Mouse (Mus musculus): ENCODE measurements around the gene Ccl4. TPM values are rescaled to one million over a fixed set of nuclear protein-coding genes. Genes with fewer than 3 reads are reported as not detected.

Gene Ccl4
- polyA plus RNA-seq (2012; rRNA removed) = 1.7 and 3.3 TPM in 2 replicates

DNA sequence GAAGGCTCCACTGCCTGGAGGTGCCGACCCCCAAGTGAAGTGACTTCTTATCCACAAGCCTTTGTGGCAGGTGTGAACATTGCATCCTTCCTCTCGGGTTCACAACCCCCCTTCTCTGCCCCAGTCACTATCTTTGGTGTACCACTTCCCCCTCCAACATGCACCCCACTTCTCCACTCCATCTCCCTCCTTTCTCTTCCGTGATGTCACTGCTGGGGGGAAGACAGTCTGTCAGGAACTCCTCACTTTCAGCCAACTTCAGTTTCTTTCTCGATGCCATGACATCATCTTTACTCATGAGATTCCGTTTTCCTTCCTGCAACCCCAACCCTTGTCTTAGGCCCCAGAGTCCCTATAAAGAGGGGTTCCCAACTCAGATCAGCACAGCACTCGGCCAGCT, at the start of gene Ccl4:
TSS of gene Ccl4 (plus strand) at position 381 of the 400 bp plus-strand sequence.

DNA sequence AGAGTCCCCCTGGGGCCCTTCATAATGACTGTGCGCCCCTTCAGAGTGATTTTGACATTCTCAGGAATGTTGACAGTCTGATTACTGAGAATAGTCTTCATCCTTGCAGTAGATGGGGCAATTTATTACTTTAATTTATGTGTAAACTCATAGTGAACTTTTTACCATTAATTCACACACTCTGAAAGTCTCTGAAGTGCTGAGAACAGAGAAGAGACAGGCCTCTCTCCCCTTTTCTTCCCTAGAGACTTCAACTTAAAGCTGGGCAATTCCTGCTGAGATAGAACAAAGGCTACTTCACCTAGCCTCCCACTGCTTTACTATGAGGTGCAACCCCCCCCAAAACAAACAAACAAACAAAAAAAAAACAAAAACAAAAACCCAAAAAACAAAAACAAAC, 16.9 kb upstream of the Ccl4 start, which contains the start of gene Rpl9-ps1:
TSS of gene Rpl9-ps1 (minus strand) at position 101 of the 400 bp plus-strand sequence.

DNA sequence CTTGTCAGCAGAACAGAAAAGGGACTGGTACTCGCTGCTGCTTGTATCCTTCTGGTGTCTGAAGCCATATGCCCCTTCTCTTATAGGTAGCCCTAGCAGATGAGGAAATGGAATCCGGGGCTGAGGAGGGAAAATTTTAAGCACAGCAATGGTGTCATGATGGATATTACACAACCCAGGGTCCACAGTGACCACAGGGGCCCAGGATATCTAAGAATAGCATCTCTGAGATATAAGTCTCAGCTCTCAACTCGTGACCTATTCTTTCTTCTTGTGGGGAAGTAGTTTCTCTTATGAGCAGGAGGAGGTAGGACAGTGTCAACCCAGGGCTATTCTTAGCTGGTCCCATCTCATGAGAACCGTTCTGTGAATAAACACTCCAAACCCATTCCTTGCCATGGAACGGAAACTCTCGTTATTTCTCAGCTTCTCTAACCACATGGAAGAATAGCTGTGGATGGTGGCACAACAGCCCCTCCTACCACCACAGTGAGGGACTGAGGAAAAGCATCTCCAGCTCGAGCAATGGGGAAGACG, 13.0 kb upstream of the Ccl4 start, which contains the start of gene Ccl3:
TSS of gene Ccl3 (minus strand) at position 51 of the 537 bp plus-strand sequence.

DNA sequence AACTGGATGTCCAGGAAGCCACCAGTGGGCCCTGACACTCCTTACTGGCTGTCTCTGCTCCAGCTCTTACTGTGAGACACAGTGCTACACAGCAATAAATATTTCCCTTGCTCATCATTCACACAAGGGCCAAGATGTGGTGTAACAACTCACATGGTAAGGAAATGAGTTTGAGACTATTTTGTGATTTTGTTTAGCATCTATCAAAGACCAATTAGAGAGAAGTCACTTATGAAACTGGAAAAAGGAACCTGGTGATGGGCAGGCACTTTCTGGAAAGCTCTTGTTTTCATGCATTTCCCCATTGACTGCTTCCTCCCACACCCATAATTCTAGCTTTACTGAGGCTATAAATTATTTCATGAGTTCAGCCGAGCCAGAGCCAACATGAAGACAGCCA, 41.3 kb downstream of the Ccl4 start, which contains the start of gene Wfdc17:
TSS of gene Wfdc17 (plus strand) at position 287 of the 400 bp plus-strand sequence.

DNA sequence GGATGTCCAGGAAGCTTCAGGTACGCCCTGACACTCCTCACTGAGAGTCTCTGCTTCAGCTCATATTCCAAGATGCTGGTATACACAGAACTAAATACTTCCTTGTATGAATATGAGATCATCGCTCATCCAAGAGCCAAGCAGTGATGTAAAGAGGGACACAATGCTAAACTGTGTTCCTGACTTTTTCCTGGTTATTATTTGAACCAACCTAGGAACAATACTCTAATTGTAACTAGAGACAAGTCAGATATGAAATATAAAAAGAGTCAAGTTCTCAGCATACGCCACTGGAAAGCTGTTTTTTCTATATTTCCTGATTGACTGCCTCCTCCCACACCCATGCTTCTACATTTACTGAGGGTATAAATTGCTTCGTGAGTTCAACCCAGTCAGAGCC, 46.3 kb downstream of the Ccl4 start, which contains the start of gene Wfdc18:
TSS of gene Wfdc18 (plus strand) at position 301 of the 400 bp plus-strand sequence.

Other genes starting within 250 kb of the Ccl4 start
- gene Gas2l2, start 233.1 kb upstream of the Ccl4 start, polyA plus RNA-seq (2012; rRNA removed) = 3.4 and 3.5 TPM in 2 replicates
- 0.41 and 0.51 TPM in 2 replicates for gene 1700020L24Rik, start 224.9 kb upstream of the Ccl4 start, polyA plus RNA-seq (2012; rRNA removed)
- 8.9 and 11.6 TPM in 2 replicates for gene Mmp28, start 199.5 kb upstream of the Ccl4 start, polyA plus RNA-seq (2012; rRNA removed)
- gene Taf15, start 189.5 kb upstream of the Ccl4 start, polyA plus RNA-seq (2012; rRNA removed) = 2.2 and 2.3 TPM in 2 replicates
- gene Heatr9, start 140.4 kb upstream of the Ccl4 start, polyA plus RNA-seq (2012; rRNA removed) = not detected in 2 replicates
- 16.5 and 41.1 TPM in 2 replicates for gene Ccl5, start 132.1 kb upstream of the Ccl4 start, polyA plus RNA-seq (2012; rRNA removed)
- 0.57 and 1.0 TPM in 2 replicates for gene Ccl9, start 83.9 kb upstream of the Ccl4 start, polyA plus RNA-seq (2012; rRNA removed)
- gene Ccl6, start 69.5 kb upstream of the Ccl4 start, polyA plus RNA-seq (2012; rRNA removed) = 4.4 and 6.0 TPM in 2 replicates
- gene Rpl9-ps1, start 17.0 kb upstream of the Ccl4 start, polyA plus RNA-seq (2012; rRNA removed) = not detected in 2 replicates
- gene Ccl3, start 13.2 kb upstream of the Ccl4 start, polyA plus RNA-seq (2012; rRNA removed) = 3.2 and 3.7 TPM in 2 replicates
- 1.3 and 2.2 TPM in 2 replicates for gene Wfdc17, start 41.4 kb downstream of the Ccl4 start, polyA plus RNA-seq (2012; rRNA removed)
- gene Wfdc18, start 46.4 kb downstream of the Ccl4 start, polyA plus RNA-seq (2012; rRNA removed) = 33.4 and 59.0 TPM in 2 replicates
- gene Wfdc21, start 84.4 kb downstream of the Ccl4 start, polyA plus RNA-seq (2012; rRNA removed) = 13.8 and 17.7 TPM in 2 replicates
- 28.4 and 30.6 TPM in 2 replicates for gene Heatr6, start 91.1 kb downstream of the Ccl4 start, polyA plus RNA-seq (2012; rRNA removed)
- gene Hnf1b, start 187.5 kb downstream of the Ccl4 start, polyA plus RNA-seq (2012; rRNA removed) = 4.4 and 7.7 TPM in 2 replicates

All from ovary, adult 2 months (tissue).